Mouse (Mus musculus): ENCODE results near the gene Rab33b. TPM values are rescaled to one million over a fixed set of nuclear protein-coding genes. Genes with fewer than 3 reads are reported as not detected.

Gene Rab33b
- total RNA-seq, 2 experiments from 2014 or later, result 23.0 to 24.8 TPM

DNA sequence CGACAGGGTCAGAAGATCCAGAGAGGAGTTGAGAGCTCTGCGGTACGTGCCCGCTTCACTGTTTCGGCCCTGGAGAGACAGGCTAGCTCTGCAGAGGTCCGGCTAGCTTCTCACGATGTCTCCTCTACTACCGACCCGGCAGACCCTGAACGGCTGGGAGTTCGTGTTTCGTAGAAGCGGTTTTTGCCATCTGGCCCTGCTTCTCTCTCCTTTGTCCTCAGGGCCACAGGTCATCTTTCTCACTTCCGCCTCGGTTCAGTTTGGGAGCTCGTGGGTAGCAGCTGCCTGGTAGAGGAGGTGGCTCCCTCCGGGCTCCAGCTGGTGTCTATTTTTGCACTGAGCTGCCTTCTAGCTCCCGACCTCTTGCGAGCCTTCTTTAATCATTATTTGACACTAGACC is 21.7 kb downstream of the Rab33b start:
- no peak for DNase-seq (ENCODE audit: extremely low spot score in 1 of 2, low spot score in 1 of 2)

DNA sequence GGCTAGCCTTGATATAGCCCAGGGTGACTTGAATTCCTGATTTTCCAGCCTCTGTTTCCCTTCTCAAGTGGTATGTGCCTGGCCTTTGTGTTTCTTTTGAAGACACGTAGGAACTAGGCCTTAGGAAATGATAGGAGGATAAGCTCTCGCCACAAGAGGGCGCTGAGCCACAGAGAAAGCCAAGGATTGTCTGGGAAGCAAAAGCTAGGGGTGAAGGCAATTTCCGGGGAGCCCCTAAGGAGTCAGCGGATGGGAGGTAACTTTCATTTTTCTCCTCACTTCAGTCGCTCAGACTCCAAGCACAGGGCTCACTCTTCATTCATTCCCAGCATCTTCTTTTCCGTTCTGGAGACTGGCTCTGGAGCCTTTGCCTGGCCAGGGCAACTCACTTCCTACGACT is 27.2 kb downstream of the Rab33b start:
- peak; percentile 60 to 85 for DNase-seq (ENCODE audit: extremely low spot score in 1 of 2, low spot score in 1 of 2)

- DNase-seq (ENCODE audit: extremely low spot score in 1 of 2, low spot score in 1 of 2), result no peak
Measured at GRCm38 (mm10) chr3:51511983-51512382, 28.3 kb downstream of the Rab33b start.

GRCm38 (mm10) chr3:51517467-51517866 is 33.7 kb downstream of the Rab33b start:
- DNase-seq (ENCODE audit: extremely low spot score in 1 of 2, low spot score in 1 of 2), result no peak

GRCm38 (mm10) chr3:51517878-51518762 is 34.4 kb downstream of the Rab33b start:
- DNase-seq (ENCODE audit: extremely low spot score in 1 of 2, low spot score in 1 of 2), result no peak

GRCm38 (mm10) chr3:51518763-51519121 is 35.0 kb downstream of the Rab33b start:
- no peak for DNase-seq (ENCODE audit: extremely low spot score in 1 of 2, low spot score in 1 of 2)

GRCm38 (mm10) chr3:51521262-51521661 is 37.5 kb downstream of the Rab33b start:
- no peak for DNase-seq (ENCODE audit: extremely low spot score in 1 of 2, low spot score in 1 of 2)

GRCm38 (mm10) chr3:51525186-51525785 is 41.6 kb downstream of the Rab33b start:
- DNase-seq (ENCODE audit: extremely low spot score in 1 of 2, low spot score in 1 of 2), result no peak

DNA sequence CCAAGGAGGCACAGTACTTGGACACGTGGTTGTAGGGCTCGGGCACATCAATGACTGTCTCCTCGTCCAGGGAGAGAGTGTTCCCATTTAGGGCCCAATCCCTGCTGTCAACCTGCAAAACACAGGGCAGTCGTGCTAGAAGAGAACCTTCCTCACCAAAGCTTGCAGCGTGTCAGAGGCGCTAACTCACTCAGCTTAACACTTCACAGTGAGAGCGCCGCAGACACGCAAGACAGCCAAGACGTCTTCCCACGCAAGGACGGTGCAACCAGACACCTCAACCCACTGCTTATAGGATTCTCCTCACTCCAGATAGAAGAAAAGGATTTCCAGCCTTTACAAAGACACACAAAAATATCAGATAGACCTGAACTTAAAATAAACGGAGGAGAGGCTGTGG is 43.2 kb downstream of the Rab33b start:
- DNase-seq (ENCODE audit: extremely low spot score in 1 of 2, low spot score in 1 of 2), result no peak

- DNase-seq (ENCODE audit: extremely low spot score in 1 of 2, low spot score in 1 of 2), result peak in 1 of 2 experiments; percentile 54
Measured at GRCm38 (mm10) chr3:51531473-51532281, 48.0 kb downstream of the Rab33b start.

DNA sequence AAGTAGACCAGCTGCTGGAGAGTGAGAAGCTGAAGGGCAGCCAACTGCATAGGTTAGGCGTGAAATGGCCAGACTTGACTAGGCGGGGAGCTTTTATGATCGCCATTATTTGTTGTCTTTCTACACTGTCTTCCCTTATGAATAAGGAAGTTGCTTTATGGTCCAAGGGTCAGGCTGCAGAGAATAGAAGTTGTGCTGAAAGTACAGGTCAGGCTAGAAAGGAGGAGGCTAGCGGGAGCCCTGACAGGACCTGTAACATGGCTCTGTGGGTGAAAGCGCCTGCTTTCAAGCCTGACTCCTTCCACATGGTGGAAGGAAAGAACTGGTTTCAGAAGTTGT is 48.5 kb downstream of the Rab33b start:
- no peak for DNase-seq (ENCODE audit: extremely low spot score in 1 of 2, low spot score in 1 of 2)

GRCm38 (mm10) chr3:51533573-51533972 is 49.9 kb downstream of the Rab33b start:
- no peak for DNase-seq (ENCODE audit: extremely low spot score in 1 of 2, low spot score in 1 of 2)

GRCm38 (mm10) chr3:51534013-51534412 is 50.3 kb downstream of the Rab33b start:
- DNase-seq (ENCODE audit: extremely low spot score in 1 of 2, low spot score in 1 of 2), result no peak

- DNase-seq (ENCODE audit: extremely low spot score in 1 of 2, low spot score in 1 of 2), result peak; percentile 50 to 86
Measured at GRCm38 (mm10) chr3:51539567-51540408, 56.1 kb downstream of the Rab33b start.

GRCm38 (mm10) chr3:51540659-51541058 is 56.9 kb downstream of the Rab33b start:
- DNase-seq (ENCODE audit: extremely low spot score in 1 of 2, low spot score in 1 of 2), result no peak

- DNase-seq (ENCODE audit: extremely low spot score in 1 of 2, low spot score in 1 of 2), result no peak
Measured at GRCm38 (mm10) chr3:51544442-51545128, 60.9 kb downstream of the Rab33b start.

Measured in layer of hippocampus, postnatal 25 days (tissue).